Mouse (Mus musculus) C2C12 (cell line): ENCODE results near the gene Hist1h2bk.

Experiments used
- CEBPB ChIP-seq: IDR thresholded peaks from one replicate; pipeline ENCODE4 v1.6.1; 2011; ENCODE audit warnings: low read depth, mild to moderate bottlenecking, control low read depth, moderate library complexity
- CTCF ChIP-seq: IDR thresholded peaks from one replicate; pipeline ENCODE4 v1.5.1; 2011; ENCODE audit not compliant: control insufficient read depth, insufficient read depth, insufficient read length
- FOSL1 ChIP-seq: IDR thresholded peaks from one replicate; pipeline ENCODE4 v1.8.0; 2011; ENCODE audit warnings: mild to moderate bottlenecking, low read length; ENCODE audit not compliant: poor library complexity, insufficient read depth, severe bottlenecking
- MAX ChIP-seq: IDR thresholded peaks from one replicate; pipeline ENCODE4 v1.6.1; 2011; ENCODE audit warnings: mild to moderate bottlenecking, control low read depth
- MYOD1 ChIP-seq: IDR thresholded peaks from one replicate; pipeline ENCODE4 v1.6.1; 2011; ENCODE audit warnings: low read depth; ENCODE audit not compliant: control insufficient read depth, insufficient read length
- USF1 ChIP-seq: IDR thresholded peaks from one replicate; pipeline ENCODE4 v1.6.1; 2011; ENCODE audit warnings: low read depth, mild to moderate bottlenecking, control low read depth, moderate library complexity

GRCm38 (mm10) chr13:22021581-22021980, 14.1 kb upstream of the Hist1h2bk start:
- TF ChIP-seq CTCF, result no peak
- no peak for TF ChIP-seq USF1
- no peak for TF ChIP-seq CEBPB
- no peak for TF ChIP-seq MAX
- no peak for TF ChIP-seq FOSL1
- no peak for TF ChIP-seq MYOD1
